Mouse (Mus musculus) MEL (cell line): ENCODE measurements at regions not wholly inside any gene's neighbourhood (a gene's known extent, or its start where the extent isn't known, plus 50 kb on each side); places are given as distances from the start of the nearest gene placed in this dataset.

Source experiments
- DNase-seq: peaks from one replicate; pipeline ENCODE4 v3.0.0; 2011; ENCODE audit warnings: low read depth, low spot score
- H3K27ac ChIP-seq: 2 replicates; pipeline ENCODE4 v1.5.1; 2012; ENCODE audit warnings: low read depth, mild to moderate bottlenecking, control low read depth, low read length, moderate library complexity; ENCODE audit not compliant: control insufficient read depth
- H3K27me3 ChIP-seq, 2 experiments: fragments of 150-350 bp in 1 of 2; sonication (generic) in 1 of 2; 2 replicates each; pipeline ENCODE4 v1.6.1; 2012; ENCODE audit warnings: low read length in 2 of 2, mild to moderate bottlenecking in 2 of 2, improper control_type of control experiment in 1 of 2, moderate library complexity in 1 of 2; ENCODE audit not compliant: insufficient read depth in 2 of 2, control insufficient read depth in 1 of 2
- H3K36me3 ChIP-seq, 2 experiments: 2 replicates each; pipeline ENCODE4 v1.6.1; 2012 to 2014; ENCODE audit warnings: low read length in 2 of 2, improper control_type of control experiment in 1 of 2, inconsistent platforms in 1 of 2, mild to moderate bottlenecking in 1 of 2; ENCODE audit not compliant: insufficient read depth in 2 of 2, control insufficient read depth in 1 of 2
- H3K4me1 ChIP-seq, 2 experiments: fragments of 150-350 bp in 1 of 2; sonication (generic) in 1 of 2; 2 replicates each; pipeline ENCODE4 v1.6.1; 2012; ENCODE audit warnings: low read length in 2 of 2, improper control_type of control experiment in 1 of 2, mild to moderate bottlenecking in 1 of 2; ENCODE audit not compliant: insufficient read depth in 2 of 2, control insufficient read depth in 1 of 2
- H3K4me3 ChIP-seq, 2 experiments: fragments of 150-350 bp in 1 of 2; sonication (generic) in 1 of 2; 2 replicates each; pipeline ENCODE4 v1.5.1; 2012; ENCODE audit warnings: low read depth in 2 of 2, low read length in 2 of 2, mild to moderate bottlenecking in 2 of 2, moderate library complexity in 2 of 2, control low read depth in 1 of 2, improper control_type of control experiment in 1 of 2; ENCODE audit not compliant: control insufficient read depth in 1 of 2, insufficient read depth in 1 of 2
- H3K79me2 ChIP-seq: 2 replicates; pipeline ENCODE4 v1.6.1; 2012; ENCODE audit warnings: mild to moderate bottlenecking, low read length, moderate library complexity; ENCODE audit not compliant: control insufficient read depth, poor library complexity, insufficient read depth
- H3K9ac ChIP-seq: 2 replicates; pipeline ENCODE4 v1.6.1; 2012; ENCODE audit warnings: low read depth, mild to moderate bottlenecking, control low read depth, low read length, moderate library complexity; ENCODE audit not compliant: control insufficient read depth, poor library complexity, severe bottlenecking
- H3K9me3 ChIP-seq: fragments of 150-350 bp; sonication (generic); replicated peaks from 2 replicates; pipeline ENCODE4 v1.6.1; 2012; ENCODE audit warnings: mild to moderate bottlenecking, low read length, improper control_type of control experiment, moderate library complexity; ENCODE audit not compliant: insufficient read depth
- BHLHE40 ChIP-seq: IDR thresholded peaks from 2 replicates; pipeline ENCODE4 v1.6.1; 2012; ENCODE audit warnings: low read depth, mild to moderate bottlenecking, inconsistent platforms, low read length, improper control_type of control experiment, borderline replicate concordance
- CHD1 ChIP-seq: IDR thresholded peaks from 2 replicates; pipeline ENCODE4 v1.6.1; 2012; ENCODE audit warnings: low read depth, mild to moderate bottlenecking, inconsistent platforms, low read length, improper control_type of control experiment
- CHD2 ChIP-seq: IDR thresholded peaks from 2 replicates; pipeline ENCODE4 v1.6.1; 2011; ENCODE audit warnings: low read length, improper control_type of control experiment
- CTCF ChIP-seq, 3 experiments: IDR thresholded peaks in 2 of 3; conservative IDR thresholded peaks in 1 of 3; 2 replicates each; pipeline ENCODE4 v1.5.1; 2011 to 2012; ENCODE audit warnings: low read length in 3 of 3, low read depth in 2 of 3, mild to moderate bottlenecking in 2 of 3, improper control_type of control experiment in 1 of 3, inconsistent platforms in 1 of 3, mixed read lengths in 1 of 3, moderate library complexity in 1 of 3; ENCODE audit not compliant: control insufficient read depth in 1 of 3, insufficient read depth in 1 of 3, poor library complexity in 1 of 3, severe bottlenecking in 1 of 3
- E2F4 ChIP-seq: IDR thresholded peaks from 2 replicates; pipeline ENCODE4 v1.6.1; 2011; ENCODE audit warnings: low read depth, low read length, improper control_type of control experiment, borderline replicate concordance
- ELF1 ChIP-seq: IDR thresholded peaks from 2 replicates; pipeline ENCODE4 v1.6.1; 2014; ENCODE audit warnings: low read depth, mild to moderate bottlenecking, inconsistent platforms, low read length, improper control_type of control experiment, moderate library complexity
- GATA1 ChIP-seq: IDR thresholded peaks from 2 replicates; pipeline ENCODE4 v1.6.1; 2011; ENCODE audit warnings: low read depth, low read length, improper control_type of control experiment
- JUND ChIP-seq: IDR thresholded peaks from 2 replicates; pipeline ENCODE4 v1.6.1; 2011; ENCODE audit warnings: low read depth, mild to moderate bottlenecking, improper control_type of control experiment, low read length
- KAT2A ChIP-seq: conservative IDR thresholded peaks from 2 replicates; pipeline ENCODE4 v1.6.1; 2012; ENCODE audit warnings: low read depth, low read length, improper control_type of control experiment, inconsistent platforms
- MXI1 ChIP-seq: IDR thresholded peaks from 2 replicates; pipeline ENCODE4 v1.6.1; 2011; ENCODE audit warnings: mild to moderate bottlenecking, low read depth, low read length, improper control_type of control experiment
- MYB ChIP-seq: IDR thresholded peaks from 2 replicates; pipeline ENCODE4 v1.6.1; 2011; ENCODE audit warnings: mild to moderate bottlenecking, low read depth, low read length, improper control_type of control experiment
- MYC ChIP-seq: IDR thresholded peaks from 2 replicates; pipeline ENCODE4 v1.6.1; 2011; ENCODE audit warnings: low read depth, mild to moderate bottlenecking, low read length, improper control_type of control experiment, moderate library complexity
- POLR2AphosphoS2 ChIP-seq: IDR thresholded peaks from 2 replicates; pipeline ENCODE4 v1.6.1; 2011; ENCODE audit warnings: low read length, improper control_type of control experiment
- RAD21 ChIP-seq: IDR thresholded peaks from 2 replicates; pipeline ENCODE4 v1.6.1; 2011; ENCODE audit warnings: mild to moderate bottlenecking, low read depth, low read length, improper control_type of control experiment
- TBP ChIP-seq: IDR thresholded peaks from 2 replicates; pipeline ENCODE4 v1.8.0; 2011; ENCODE audit warnings: low read depth, low read length, improper control_type of control experiment
- UBTF ChIP-seq: IDR thresholded peaks from 2 replicates; pipeline ENCODE4 v1.6.1; 2012; ENCODE audit warnings: low read depth, mild to moderate bottlenecking, inconsistent platforms, low read length, improper control_type of control experiment, moderate library complexity, borderline replicate concordance; ENCODE audit not compliant: insufficient read depth
- USF1 ChIP-seq: IDR thresholded peaks from 2 replicates; pipeline ENCODE4 v1.6.1; 2014; ENCODE audit warnings: low read depth, mild to moderate bottlenecking, inconsistent platforms, low read length, improper control_type of control experiment, moderate library complexity
- ZC3H11A ChIP-seq: IDR thresholded peaks from 2 replicates; pipeline ENCODE4 v1.6.1; 2012; ENCODE audit warnings: low read depth, mild to moderate bottlenecking, inconsistent platforms, low read length, improper control_type of control experiment
- ZKSCAN1 ChIP-seq: IDR thresholded peaks from 2 replicates; pipeline ENCODE4 v1.6.1; 2012; ENCODE audit warnings: low read depth, mild to moderate bottlenecking, inconsistent platforms, low read length, improper control_type of control experiment, moderate library complexity
- ZMIZ1 ChIP-seq: IDR thresholded peaks from 2 replicates; pipeline ENCODE4 v1.6.1; 2012; ENCODE audit warnings: low read depth, mild to moderate bottlenecking, inconsistent platforms, low read length, improper control_type of control experiment, moderate library complexity
- ZNF384 ChIP-seq: IDR thresholded peaks from 2 replicates; pipeline ENCODE4 v1.6.1; 2012; ENCODE audit warnings: low read depth, mild to moderate bottlenecking, inconsistent platforms, low read length, improper control_type of control experiment

GRCm38 (mm10) chr12:25768644-25769043 is 646.4 kb downstream of the Rnf144a start:
- H3K79me2 ChIP-seq, result no peaks in the 10 kb centered on the region
- no peaks in the 10 kb centered on the region for H3K36me3 ChIP-seq
- H3K4me3 ChIP-seq, result no peak overlapping the region
- TF ChIP-seq ELF1, result no peak
- no peak for TF ChIP-seq BHLHE40
- no peak for TF ChIP-seq ZKSCAN1
- no peak for TF ChIP-seq POLR2AphosphoS2
- TF ChIP-seq MYB, result no peak
- no peak for TF ChIP-seq CHD2
- no peak for TF ChIP-seq ZC3H11A
- H3K9ac ChIP-seq, result no peak overlapping the region
- no peaks in the 10 kb centered on the region for H3K4me1 ChIP-seq
- no peak overlapping the region for H3K27ac ChIP-seq
- H3K27me3 ChIP-seq, result no peaks in the 10 kb centered on the region
- no peak for DNase-seq
- no peaks in the 10 kb centered on the region for H3K9me3 ChIP-seq

- no peak overlapping the region for H3K27ac ChIP-seq
Observed at GRCm38 (mm10) chr12:25763061-25763460, 652.0 kb downstream of the Rnf144a start.

GRCm38 (mm10) chr12:25757014-25757413 is 658.0 kb downstream of the Rnf144a start:
- no peaks in the 10 kb centered on the region for H3K27me3 ChIP-seq
- H3K4me1 ChIP-seq, result no peaks in the 10 kb centered on the region
- no peak for TF ChIP-seq USF1
- no peak for TF ChIP-seq TBP
- no peak for TF ChIP-seq KAT2A
- no peaks in the 10 kb centered on the region for H3K36me3 ChIP-seq
- no peaks in the 10 kb centered on the region for H3K9me3 ChIP-seq
- DNase-seq, result no peak
- H3K4me3 ChIP-seq, result no peak overlapping the region
- no peaks in the 10 kb centered on the region for H3K79me2 ChIP-seq
- H3K9ac ChIP-seq, result no peak overlapping the region
- no peak overlapping the region for H3K27ac ChIP-seq

More at GRCm38 (mm10) chr12:25763061-25763460, 652.0 kb downstream of the Rnf144a start:
- DNase-seq, result no peak
- no peaks in the 10 kb centered on the region for H3K27me3 ChIP-seq
- H3K79me2 ChIP-seq, result no peaks in the 10 kb centered on the region
- H3K4me1 ChIP-seq, result no peaks in the 10 kb centered on the region
- TF ChIP-seq MXI1, result no peak
- no peak for TF ChIP-seq USF1
- no peak for TF ChIP-seq CTCF (IDR thresholded peaks at IDR 0.05 in 2 of 3, conservative IDR thresholded peaks at IDR 0.05 in 1 of 3; ENCODE audit: control insufficient read depth in 1 of 3, insufficient read depth in 1 of 3, low read depth in 2 of 3, low read length in 3 of 3, poor library complexity in 1 of 3, severe bottlenecking in 1 of 3)
- TF ChIP-seq RAD21, result no peak
- TF ChIP-seq KAT2A, result no peak
- no peak for TF ChIP-seq ZNF384
- no peak for TF ChIP-seq E2F4
- TF ChIP-seq UBTF, result no peak
- no peak for TF ChIP-seq ZKSCAN1
- TF ChIP-seq ELF1, result no peak
- TF ChIP-seq POLR2AphosphoS2, result no peak
- TF ChIP-seq MYC, result no peak
- TF ChIP-seq GATA1, result no peak
- no peak for TF ChIP-seq JUND
- TF ChIP-seq ZMIZ1, result no peak
- TF ChIP-seq CHD1, result no peak
- TF ChIP-seq, all 39 proteins: peak for 0
- Histone ChIP-seq H3K9me3 (no peaks in the 10 kb centered on the region), H3K4me3 (no peak overlapping the region), H3K36me3 (no peaks in the 10 kb centered on the region), H3K9ac (no peak overlapping the region)
